Mouse (Mus musculus) megakaryocyte, embryonic 14.5 days (primary cell): Measurements from ENCODE around the gene Bag2.

Source experiments
- FLI1 ChIP-seq: IDR thresholded peaks from 2 replicates; pipeline ENCODE4 v1.6.1; 2012; ENCODE audit warnings: low read length, inconsistent platforms, mixed read lengths
- GATA1 ChIP-seq: IDR thresholded peaks from 3 replicates; pipeline ENCODE4 v1.6.1; 2012; ENCODE audit warnings: mixed read lengths, low read length, inconsistent platforms, borderline replicate concordance

GRCm38 (mm10) chr1:33701244-33701643 lies 56.4 kb downstream of the Bag2 start:
- TF ChIP-seq GATA1 (no peak), FLI1 (no peak)
